Mouse (Mus musculus): Measurements from ENCODE around the gene Glis2.

Gene Glis2

GRCm38 (mm10) chr16:4641119-4641838 lies 46.8 kb downstream of the Glis2 start:
- no peak for DNase-seq

GRCm38 (mm10) chr16:4642190-4642589 lies 47.7 kb downstream of the Glis2 start:
- no peak for DNase-seq

GRCm38 (mm10) chr16:4642937-4643336 lies 48.4 kb downstream of the Glis2 start:
- no peak for DNase-seq

- DNase-seq: no peak
Observed at GRCm38 (mm10) chr16:4643670-4644419, 49.3 kb downstream of the Glis2 start.

- no peak for DNase-seq
Observed at GRCm38 (mm10) chr16:4645867-4646266, 51.4 kb downstream of the Glis2 start.

- DNase-seq: no peak
Observed at GRCm38 (mm10) chr16:4646831-4647230, 52.3 kb downstream of the Glis2 start.

- no peak for DNase-seq
Observed at GRCm38 (mm10) chr16:4647651-4648141, 53.2 kb downstream of the Glis2 start.

- no peak for DNase-seq
Observed at GRCm38 (mm10) chr16:4648416-4649023, 54.0 kb downstream of the Glis2 start.

- DNase-seq: no peak
Observed at GRCm38 (mm10) chr16:4649211-4649610, 54.7 kb downstream of the Glis2 start.

- no peak for DNase-seq
Observed at GRCm38 (mm10) chr16:4649692-4650091, 55.2 kb downstream of the Glis2 start.

GRCm38 (mm10) chr16:4650161-4650560 lies 55.6 kb downstream of the Glis2 start:
- DNase-seq: no peak

GRCm38 (mm10) chr16:4651081-4651480 lies 56.6 kb downstream of the Glis2 start:
- no peak for DNase-seq

GRCm38 (mm10) chr16:4651624-4652023 lies 57.1 kb downstream of the Glis2 start:
- no peak for DNase-seq

GRCm38 (mm10) chr16:4652707-4653416 lies 58.3 kb downstream of the Glis2 start:
- DNase-seq: no peak

- no peak for DNase-seq
Observed at GRCm38 (mm10) chr16:4654706-4655105, 60.2 kb downstream of the Glis2 start.

- DNase-seq: no peak
Observed at GRCm38 (mm10) chr16:4655251-4655734, 60.8 kb downstream of the Glis2 start.

- no peak for DNase-seq
Observed at GRCm38 (mm10) chr16:4655764-4656570, 61.5 kb downstream of the Glis2 start.

- DNase-seq: no peak
Observed at GRCm38 (mm10) chr16:4656571-4657081, 62.1 kb downstream of the Glis2 start.

GRCm38 (mm10) chr16:4658781-4659245 lies 64.3 kb downstream of the Glis2 start:
- no peak for DNase-seq

GRCm38 (mm10) chr16:4659326-4659725 lies 64.8 kb downstream of the Glis2 start:
- DNase-seq: no peak

- DNase-seq: no peak
Observed at GRCm38 (mm10) chr16:4661605-4662004, 67.1 kb downstream of the Glis2 start.

GRCm38 (mm10) chr16:4663806-4664205 lies 69.3 kb downstream of the Glis2 start:
- no peak for DNase-seq
